Mouse (Mus musculus) CH12F3 (cell line): ENCODE measurements around the gene Kcnn1.
"Not testable (repeated sequence)": the region's sequence is repeated elsewhere in the genome, so short reads cannot be mapped to it uniquely, and the experiment has no call there.

Experiments
- in situ Hi-C: fragments of 300-500 bp; cut with MboI; formaldehyde crosslinking; loops from 2 replicates; pipeline ENCODE4 v1.14.3; 2020; ENCODE audit warnings: low sequenced_read_pairs

Kcnn1 gene

GRCm38 (mm10) chr8:70862824-70863641 lies at the start of gene Kcnn1:
Kcnn1 (minus strand) TSS chr8:70863258.
- in situ Hi-C loops, result no loop called here

GRCm38 (mm10) chr8:70911596-70911995 lies 48.5 kb upstream of the Kcnn1 start:
- in situ Hi-C loops, result no loop called here

GRCm38 (mm10) chr8:70907518-70907917 lies 44.5 kb upstream of the Kcnn1 start:
- in situ Hi-C loops, result no loop called here

- in situ Hi-C loops, result no loop called here
Measured at GRCm38 (mm10) chr8:70905831-70906736, 43.0 kb upstream of the Kcnn1 start, which contains the start of gene Map1s. Map1s (plus strand) TSS chr8:70905932.

GRCm38 (mm10) chr8:70905463-70905830 lies 42.4 kb upstream of the Kcnn1 start:
- in situ Hi-C loops, result no loop called here

GRCm38 (mm10) chr8:70904532-70904931 lies 41.5 kb upstream of the Kcnn1 start:
- in situ Hi-C loops, result no loop called here

- in situ Hi-C loops, result no loop called here
Measured at GRCm38 (mm10) chr8:70903582-70903981, 40.5 kb upstream of the Kcnn1 start.

- in situ Hi-C loops, result no loop called here
Measured at GRCm38 (mm10) chr8:70903112-70903511, 40.1 kb upstream of the Kcnn1 start.

GRCm38 (mm10) chr8:70902211-70902610 lies 39.2 kb upstream of the Kcnn1 start:
- in situ Hi-C loops, result no loop called here

GRCm38 (mm10) chr8:70900872-70901387 lies 37.9 kb upstream of the Kcnn1 start:
- in situ Hi-C loops, result no loop called here

GRCm38 (mm10) chr8:70899226-70899625 lies 36.2 kb upstream of the Kcnn1 start:
- in situ Hi-C loops, result no loop called here

GRCm38 (mm10) chr8:70898661-70899198 lies 35.7 kb upstream of the Kcnn1 start:
- in situ Hi-C loops, result no loop called here

- in situ Hi-C loops, result no loop called here
Measured at GRCm38 (mm10) chr8:70897681-70898413, 34.8 kb upstream of the Kcnn1 start.

- in situ Hi-C loops, result no loop called here
Measured at GRCm38 (mm10) chr8:70897021-70897680, 34.1 kb upstream of the Kcnn1 start, which contains the start of gene Rpl18a. Rpl18a (minus strand) TSS chr8:70897412.

GRCm38 (mm10) chr8:70896316-70897020 lies 33.4 kb upstream of the Kcnn1 start:
- in situ Hi-C loops, result no loop called here

- in situ Hi-C loops, result not testable (repeated sequence)
Measured at GRCm38 (mm10) chr8:70895571-70896259, 32.7 kb upstream of the Kcnn1 start.

- in situ Hi-C loops, result no loop called here
Measured at GRCm38 (mm10) chr8:70894771-70895545, 31.9 kb upstream of the Kcnn1 start.

GRCm38 (mm10) chr8:70894385-70894720 lies 31.3 kb upstream of the Kcnn1 start:
- in situ Hi-C loops, result no loop called here
